Mouse (Mus musculus) MN1 (cell line): ENCODE results near the gene Ampd3.

ENCODE experiments used
- DNase-seq: peaks from one replicate; pipeline ENCODE4 v3.0.0-alpha.2; 2016; ENCODE audit warnings: low spot score

Ampd3 gene

DNA sequence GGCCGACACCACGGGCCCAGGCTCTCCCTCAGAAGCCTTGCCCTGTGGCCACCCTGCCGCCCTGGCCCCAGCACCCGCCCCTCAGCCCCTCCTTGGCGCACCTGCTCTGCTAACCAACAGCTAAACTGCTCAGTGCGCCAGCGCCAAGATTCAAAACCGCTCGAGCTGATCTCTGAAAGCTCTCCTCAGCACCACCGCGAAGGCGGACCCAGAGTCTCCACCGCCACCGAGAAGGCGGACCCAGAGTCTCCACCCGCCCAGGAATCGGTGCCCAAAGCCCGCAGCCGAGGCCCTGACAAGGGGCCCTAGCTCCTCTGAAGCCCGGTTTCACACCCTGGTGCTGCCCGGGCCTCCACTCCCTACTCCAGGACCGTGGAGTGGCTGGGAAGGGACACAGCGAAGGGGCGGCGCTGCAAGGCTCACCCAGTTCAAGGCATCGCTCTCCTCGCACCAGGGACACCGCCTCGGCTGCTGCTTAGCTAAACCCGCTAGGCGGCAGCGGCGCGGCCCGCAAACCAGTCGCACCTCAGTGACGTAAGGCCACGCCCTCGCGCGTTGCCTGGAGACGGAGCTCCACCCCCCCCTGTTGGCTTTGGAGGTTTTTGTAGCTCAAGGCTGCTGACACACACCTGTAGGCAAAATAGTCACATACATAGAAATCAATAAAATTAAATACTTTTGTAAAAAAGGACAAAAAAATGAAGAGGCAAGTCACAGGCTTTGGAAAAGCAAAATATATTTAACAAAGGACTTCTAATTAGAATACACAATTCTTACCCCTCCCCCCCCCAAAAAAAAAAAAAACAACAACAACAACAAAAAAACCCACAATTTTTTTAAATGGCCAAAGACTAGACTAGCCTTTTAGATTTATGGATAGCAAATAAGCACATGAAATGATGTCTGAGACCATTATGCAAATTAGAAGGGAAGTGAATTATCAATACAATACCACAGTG is 76.2 kb downstream of the Ampd3 start, which contains the start of gene Rnf141:
Gene Rnf141 (minus strand): TSS at position 542 of the 959 bp plus-strand sequence.
- DNase-seq = peak; percentile 95

DNA sequence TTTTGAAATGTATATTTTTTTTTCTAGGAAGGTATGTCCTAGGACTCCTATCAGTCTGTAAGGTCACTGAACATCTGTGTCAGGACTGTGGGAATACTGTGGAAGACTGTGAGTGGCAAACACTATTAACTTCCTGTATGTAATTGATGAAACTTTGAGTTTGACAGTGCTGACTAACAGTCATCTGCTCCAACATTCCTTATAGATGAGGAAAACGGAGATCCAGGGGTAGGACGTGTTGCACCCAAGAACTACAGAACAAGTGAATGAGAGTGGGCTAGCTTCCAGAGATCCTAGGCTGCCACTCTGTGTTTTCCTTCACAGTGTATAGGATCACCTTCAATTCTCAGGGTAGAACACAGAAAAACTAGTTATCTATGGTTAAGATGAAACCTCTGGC is 79.3 kb downstream of the Ampd3 start:
- DNase-seq = no peak

DNA sequence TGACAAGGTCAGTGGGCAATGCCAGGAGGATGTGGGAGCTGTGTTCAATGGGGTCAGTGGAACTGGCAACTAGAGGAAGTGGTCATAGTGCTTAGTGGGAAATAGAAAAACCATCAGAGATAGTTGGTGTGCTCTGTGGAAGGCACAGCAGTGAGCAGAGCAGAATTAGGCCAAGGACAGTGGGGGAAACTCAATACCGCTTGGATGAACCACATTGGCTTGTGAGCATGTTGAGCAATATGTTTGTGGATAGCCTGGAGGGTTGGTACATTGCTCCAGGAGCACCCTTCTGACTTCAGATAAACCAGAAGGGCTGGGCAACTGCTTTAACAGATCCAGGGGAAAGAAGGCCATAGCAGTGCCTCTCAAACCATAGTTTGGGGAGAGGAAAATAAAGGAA is 80.4 kb downstream of the Ampd3 start:
- DNase-seq = no peak

DNA sequence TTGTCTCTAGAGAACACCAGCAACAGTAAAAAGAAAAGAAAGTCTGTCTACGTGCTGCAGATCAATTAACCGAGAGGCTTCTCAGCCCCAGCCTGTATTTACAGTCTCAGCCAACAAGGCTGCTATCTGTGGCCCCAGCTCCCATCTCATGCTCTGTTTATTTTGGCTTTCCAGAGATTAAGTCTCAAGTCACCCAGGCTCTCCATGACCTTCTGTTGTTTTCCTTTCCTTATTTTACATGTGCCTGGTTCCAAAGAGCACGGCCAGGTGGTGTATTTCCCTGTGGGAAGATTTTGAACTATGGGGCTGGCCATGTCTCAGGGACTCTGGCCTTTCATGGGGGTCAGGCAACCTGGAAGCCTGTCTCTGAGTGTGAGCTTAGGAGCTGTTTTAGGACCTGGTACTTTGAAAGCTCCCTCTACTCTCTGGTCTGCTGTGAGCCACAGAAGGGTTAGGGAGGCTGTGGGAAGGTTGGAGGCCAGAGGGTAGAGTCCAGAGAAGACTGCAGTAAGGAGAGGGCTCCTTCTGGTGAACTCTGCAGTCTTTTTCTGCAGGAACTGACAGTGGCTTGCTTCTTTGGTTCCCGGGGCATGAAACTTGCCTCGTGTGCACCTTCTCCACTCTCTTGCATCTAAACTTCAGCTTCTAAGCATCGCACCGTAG is 83.7 kb downstream of the Ampd3 start:
- no peak for DNase-seq

DNA sequence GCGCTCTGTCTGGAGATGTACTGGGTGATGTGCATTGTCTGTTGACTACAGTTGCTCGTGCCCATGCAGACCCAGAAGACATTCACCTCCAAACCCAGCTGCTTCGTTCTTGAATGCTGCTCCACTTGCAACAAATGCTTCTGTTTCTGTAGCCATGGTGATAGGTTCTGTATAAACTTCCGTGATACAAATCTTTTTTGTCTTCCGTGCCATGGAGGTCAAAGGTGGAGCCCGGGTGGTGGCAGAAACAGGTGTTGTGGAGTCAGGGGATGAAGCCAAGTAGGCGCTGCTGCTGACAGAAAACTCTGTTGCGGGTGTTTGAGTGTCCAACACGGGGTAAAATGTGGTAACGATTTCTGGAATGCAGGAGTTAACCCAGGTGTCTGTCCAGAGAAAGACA is 85.6 kb downstream of the Ampd3 start:
- no peak for DNase-seq

DNA sequence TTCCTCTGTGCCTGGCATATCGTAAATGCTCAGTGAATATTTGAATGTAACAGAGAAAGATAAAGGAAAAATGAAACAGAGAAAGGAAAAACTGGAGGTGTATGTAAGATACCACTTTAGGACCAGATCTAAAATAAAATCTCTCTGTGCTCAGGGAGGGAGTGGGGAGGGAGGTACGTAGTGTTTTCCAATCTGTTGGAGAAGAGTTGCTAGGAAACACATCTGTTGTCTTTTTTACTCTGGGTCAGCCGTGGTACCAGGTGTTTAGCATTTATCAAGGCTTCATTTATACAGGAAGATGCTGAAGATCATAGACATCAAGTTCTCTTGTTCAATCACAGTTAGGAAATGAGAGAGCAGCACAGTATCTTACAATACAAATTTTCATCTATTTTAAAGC is 86.5 kb downstream of the Ampd3 start:
- no peak for DNase-seq

DNA sequence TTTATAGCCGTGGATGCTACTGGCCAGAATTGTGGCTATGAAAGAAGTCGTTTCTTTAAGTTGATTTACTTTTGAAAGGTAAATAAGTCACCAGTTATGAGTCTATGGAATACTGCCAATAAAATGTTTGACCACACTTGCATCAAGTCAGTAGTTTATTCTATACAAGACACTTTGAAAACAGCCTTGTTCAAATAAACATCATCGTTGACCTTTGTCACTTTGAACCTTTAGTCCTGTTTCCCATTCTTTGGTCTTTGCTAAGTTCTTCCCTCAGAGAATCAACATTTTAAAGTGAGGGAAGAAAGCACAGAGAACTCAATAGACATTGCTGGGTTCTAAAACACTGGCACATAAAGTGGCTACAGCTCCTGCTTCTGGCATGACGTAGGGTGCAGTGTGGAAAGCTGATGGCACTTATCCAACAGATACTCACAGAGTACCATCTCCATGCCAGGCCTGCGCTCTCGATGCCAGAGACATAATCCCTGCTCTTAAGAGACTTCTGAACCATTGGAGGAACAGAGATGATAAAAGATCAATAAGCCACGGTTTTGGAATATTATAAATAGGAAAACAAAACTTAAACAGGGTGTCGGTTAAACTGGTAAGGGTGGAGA is 87.0 kb downstream of the Ampd3 start:
- DNase-seq = peak; percentile 31

DNA sequence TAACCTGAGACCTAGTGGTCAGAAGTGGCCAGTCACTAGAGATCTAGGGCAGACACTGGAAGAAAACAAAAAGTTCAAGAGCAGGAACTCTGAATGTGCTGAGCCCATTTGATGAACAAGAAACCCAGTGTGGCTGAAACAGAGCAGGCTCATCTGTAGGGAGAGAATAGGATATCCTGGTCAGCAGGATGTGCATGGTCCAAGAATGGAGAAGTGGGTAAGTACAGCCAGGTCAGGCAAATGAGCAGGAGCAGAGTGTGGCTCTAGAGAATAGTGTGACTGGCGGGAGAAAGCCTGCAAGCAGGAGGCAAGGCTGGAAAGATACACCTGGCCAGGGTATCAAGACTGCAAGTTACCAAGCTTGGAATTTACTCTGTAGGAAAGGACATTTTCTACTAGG is 87.6 kb downstream of the Ampd3 start:
- no peak for DNase-seq

DNA sequence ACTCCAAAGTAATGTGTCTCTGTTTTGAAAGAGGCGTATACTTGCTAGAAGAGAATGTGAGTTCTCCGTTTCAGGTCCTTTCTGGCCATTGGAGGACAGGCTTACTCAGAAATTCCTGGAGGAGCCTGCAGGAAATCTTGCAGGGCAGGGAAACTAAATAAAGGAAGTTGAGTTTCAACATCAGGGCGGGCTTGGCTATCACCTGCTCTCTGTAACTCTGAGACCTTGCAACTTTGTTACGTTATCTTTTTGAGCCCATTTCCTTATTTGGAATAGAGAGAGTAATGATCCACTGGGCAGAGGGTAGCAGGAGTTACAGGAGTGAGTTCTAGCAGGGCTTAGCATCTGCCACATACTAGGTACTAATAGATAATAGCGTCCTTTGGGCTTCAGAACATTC is 92.1 kb downstream of the Ampd3 start:
- DNase-seq = no peak
